Comparison of ENCODE assay signal across 8 mouse cellular contexts in the genomic region with DNA sequence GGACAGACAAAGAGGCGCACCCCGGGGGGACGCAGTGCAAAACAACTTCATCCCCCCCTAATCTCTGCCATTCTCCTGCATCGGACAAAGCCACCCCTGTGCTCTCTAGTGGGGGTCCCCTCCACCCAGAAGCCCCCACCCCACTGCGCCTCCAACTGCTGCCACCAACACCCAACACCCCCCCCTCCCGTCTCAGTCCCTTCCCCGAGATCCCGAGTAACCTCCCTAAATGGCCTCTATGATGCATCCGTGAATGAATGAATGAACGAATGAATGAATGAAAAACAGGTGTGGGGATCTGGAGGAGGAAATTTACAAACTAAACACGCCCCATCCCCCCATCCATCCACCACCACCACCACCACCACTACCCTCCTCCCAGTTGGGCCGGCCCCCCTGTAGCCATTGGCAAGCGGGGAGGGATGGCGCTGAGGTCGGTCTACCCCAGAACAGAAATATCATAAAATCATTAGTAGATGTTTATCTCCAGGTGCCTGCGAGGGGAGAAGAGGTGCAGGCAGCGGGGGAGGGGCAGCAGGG. TPM values are rescaled to one million over a fixed set of nuclear protein-coding genes. Genes with fewer than 3 reads are reported as not detected.
DNase-seq lines count a peak whose midpoint lies in the region; ATAC-seq and TF ChIP-seq lines count a peak whose summit lies in the region.

No protein-coding gene starts in this region.

- peak overlapping the region; percentile 81 for H3K9ac ChIP-seq in forebrain, postnatal 0 days
- H3K9ac ChIP-seq in limb, embryonic 11.5 days (ENCODE audit: low read length) = peak overlapping the region; percentile 64
- peak overlapping the region; percentile 81 for H3K9ac ChIP-seq in neural tube, embryonic 14.5 days (replicated peaks; ENCODE audit: low read depth, low read length)

- H3K4me2 ChIP-seq in forebrain, postnatal 0 days (ENCODE audit: low read depth) = peak overlapping the region; percentile 85
- peak overlapping the region; percentile 86 for H3K4me2 ChIP-seq in limb, embryonic 11.5 days (ENCODE audit: low read depth, severe bottlenecking)
- H3K4me2 ChIP-seq in neural tube, embryonic 14.5 days (ENCODE audit: low read depth, low read length) = peak overlapping the region; percentile 58

- intact Hi-C loops in left cerebral cortex, postnatal 4 days (cut with DNase I) = no loop called here
- intact Hi-C loops in left cerebral cortex, postnatal 36 days (cut with DNase I) = no loop called here

- H3K4me3 ChIP-seq in forebrain, postnatal 0 days (ENCODE audit: low read depth, low read length) = peak overlapping the region; percentile 81
- peak overlapping the region; percentile 75 for H3K4me3 ChIP-seq in limb, embryonic 11.5 days (ENCODE audit: low read depth, low read length)
- H3K4me3 ChIP-seq in neural tube, embryonic 14.5 days (ENCODE audit: low read depth, low read length) = peak overlapping the region; percentile 81

- H3K27ac ChIP-seq in forebrain, postnatal 0 days (ENCODE audit: low read depth, low read length) = peak overlapping the region; percentile 86
- H3K27ac ChIP-seq in limb, embryonic 11.5 days (replicated peaks; ENCODE audit: low read depth, low read length) = no peak overlapping the region
- H3K27ac ChIP-seq in neural tube, embryonic 14.5 days (ENCODE audit: low read depth, low read length) = peak overlapping the region; percentile 80; the same call in 1 of the 2 replicates

- H3K27me3 ChIP-seq in forebrain, postnatal 0 days (ENCODE audit: insufficient read depth, low read length) = no peaks in the 10 kb centered on the region
- no peaks in the 10 kb centered on the region for H3K27me3 ChIP-seq in limb, embryonic 11.5 days (ENCODE audit: control insufficient read depth, insufficient read depth, low read length)
- no peaks in the 10 kb centered on the region for H3K27me3 ChIP-seq in neural tube, embryonic 14.5 days (ENCODE audit: control insufficient read depth, insufficient read depth, low read length)

- peaks cover 15% of the 10 kb centered on the region; the same call in 1 of the 2 replicates for H3K4me1 ChIP-seq in forebrain, postnatal 0 days (ENCODE audit: insufficient read depth)
- peaks cover 7% of the 10 kb centered on the region for H3K4me1 ChIP-seq in limb, embryonic 11.5 days (ENCODE audit: control insufficient read depth, insufficient read depth, low read length)
- peaks cover 18% of the 10 kb centered on the region for H3K4me1 ChIP-seq in neural tube, embryonic 14.5 days (ENCODE audit: control insufficient read depth, insufficient read depth, low read length)

- no peaks in the 10 kb centered on the region for H3K9me3 ChIP-seq in forebrain, postnatal 0 days (ENCODE audit: low read length)
- H3K9me3 ChIP-seq in limb, embryonic 11.5 days (ENCODE audit: control insufficient read depth, low read length) = no peaks in the 10 kb centered on the region
- H3K9me3 ChIP-seq in neural tube, embryonic 14.5 days (ENCODE audit: control insufficient read depth, low read length) = no peaks in the 10 kb centered on the region

- peak; percentile 36 for DNase-seq in left cerebral cortex, postnatal 4 days
- no peak for DNase-seq in left cerebral cortex, postnatal 36 days (ENCODE audit: low spot score in 2 of 2)
- DNase-seq in cerebellum, adult 9-10 months = peak; percentile 54
- DNase-seq in forebrain, postnatal 0 days = peak; percentile 11
- DNase-seq in limb, embryonic 11.5 days (ENCODE audit: low spot score) = peak; percentile 42
- no peak for DNase-seq in frontal cortex, postnatal 14 days (ENCODE audit: low spot score in 2 of 2)

- WGBS in forebrain, postnatal 0 days = under 1% methylated on average over 17 of the region's 17 CpGs
- under 1% methylated on average over 17 of the region's 17 CpGs for WGBS in limb, embryonic 11.5 days
- 1% methylated on average over 17 of the region's 17 CpGs for WGBS in neural tube, embryonic 14.5 days

- peak; percentile 11 for ATAC-seq in forebrain, postnatal 0 days
- peak; percentile 35; the same call in 1 of the 2 replicates for ATAC-seq in limb, embryonic 11.5 days (ENCODE audit: insufficient number of reproducible peaks, low FRiP score, low TSS enrichment, low read depth)
- ATAC-seq in neural tube, embryonic 14.5 days (ENCODE audit: low read depth) = peak; percentile 12; the same call in 1 of the 2 replicates
- ATAC-seq in megakaryocyte-erythroid progenitor cell, adult 5-6 weeks (replicated peaks; ENCODE audit: low FRiP score, low TSS enrichment, poor library complexity, severe bottlenecking) = no peak

- TF ChIP-seq CTCF in forebrain, postnatal 0 days (IDR thresholded peaks at IDR 0.05; ENCODE audit: low read depth) = no peak

- H3K36me3 ChIP-seq in forebrain, postnatal 0 days (ENCODE audit: insufficient read depth) = 0 out of 2 replicates have a peak, but pooled peaks cover under 1% of the 10 kb centered on the region
- H3K36me3 ChIP-seq in limb, embryonic 11.5 days (ENCODE audit: control insufficient read depth, insufficient read depth, low read length) = no peaks in the 10 kb centered on the region
- H3K36me3 ChIP-seq in neural tube, embryonic 14.5 days (ENCODE audit: control insufficient read depth, insufficient read depth, low read length) = no peaks in the 10 kb centered on the region; the same call in 1 of the 2 replicates

RNA-seq across cellular contexts. Expression of gene Castor2, which starts 0.8 kb away (rescaled TPM):
- 10 to 100 TPM; 52.4 to 55.8 TPM for total RNA-seq in left cerebral cortex, postnatal 4 days (2021)
- 10 to 100 TPM; 81.8 to 92.0 TPM for total RNA-seq in left cerebral cortex, postnatal 36 days (2021)
- 16.8 and 19.3 TPM in 2 replicates for total RNA-seq in forebrain, postnatal 0 days (2014; rRNA removed)
- 18.9 and 21.9 TPM in 2 replicates for polyA plus RNA-seq in forebrain, postnatal 0 days (2015; fragmentation: Nextera tagmentation; extraction: Ambion mirVana)
- polyA plus RNA-seq in limb, embryonic 11.5 days (2014; fragmentation: Nextera tagmentation; extraction: Ambion mirVana) = 9.2 and 11.8 TPM in 2 replicates
- 28.8 and 30.5 TPM in 2 replicates for polyA plus RNA-seq in neural tube, embryonic 14.5 days (2014; fragmentation: Nextera tagmentation; extraction: Ambion mirVana)
- total RNA-seq in megakaryocyte-erythroid progenitor cell, adult 5-6 weeks (2014; fragmentation: Nextera tagmentation) = 0.31 and 7.3 TPM in 2 replicates
- 0.53 and 1.0 TPM in 2 replicates for total RNA-seq in megakaryocyte-erythroid progenitor cell, adult 5-6 weeks (2017)

Comparison
In these comparisons a context has a peak if more than half of its experiments do, and no peak if none do; other contexts are left out.
1. DNase-seq: peak in left cerebral cortex, postnatal 4 days (single experiment), cerebellum, adult 9-10 months (single experiment), forebrain, postnatal 0 days (single experiment) and limb, embryonic 11.5 days (single experiment); none in left cerebral cortex, postnatal 36 days (0 of 2) and frontal cortex, postnatal 14 days (0 of 2).
2. Peak in every context shown above with its lines, with median percentiles within 50 percentile points of each other: H3K4me2 ChIP-seq, H3K4me3 ChIP-seq and H3K9ac ChIP-seq.